Mouse (Mus musculus): ENCODE data around the gene Noc4l. TPM values are rescaled to one million over a fixed set of nuclear protein-coding genes. Genes with fewer than 3 reads are reported as not detected.

Noc4l gene
- total and polyA plus RNA-seq, 3 experiments: 42.0 to 160 (median 50.7) TPM

DNA sequence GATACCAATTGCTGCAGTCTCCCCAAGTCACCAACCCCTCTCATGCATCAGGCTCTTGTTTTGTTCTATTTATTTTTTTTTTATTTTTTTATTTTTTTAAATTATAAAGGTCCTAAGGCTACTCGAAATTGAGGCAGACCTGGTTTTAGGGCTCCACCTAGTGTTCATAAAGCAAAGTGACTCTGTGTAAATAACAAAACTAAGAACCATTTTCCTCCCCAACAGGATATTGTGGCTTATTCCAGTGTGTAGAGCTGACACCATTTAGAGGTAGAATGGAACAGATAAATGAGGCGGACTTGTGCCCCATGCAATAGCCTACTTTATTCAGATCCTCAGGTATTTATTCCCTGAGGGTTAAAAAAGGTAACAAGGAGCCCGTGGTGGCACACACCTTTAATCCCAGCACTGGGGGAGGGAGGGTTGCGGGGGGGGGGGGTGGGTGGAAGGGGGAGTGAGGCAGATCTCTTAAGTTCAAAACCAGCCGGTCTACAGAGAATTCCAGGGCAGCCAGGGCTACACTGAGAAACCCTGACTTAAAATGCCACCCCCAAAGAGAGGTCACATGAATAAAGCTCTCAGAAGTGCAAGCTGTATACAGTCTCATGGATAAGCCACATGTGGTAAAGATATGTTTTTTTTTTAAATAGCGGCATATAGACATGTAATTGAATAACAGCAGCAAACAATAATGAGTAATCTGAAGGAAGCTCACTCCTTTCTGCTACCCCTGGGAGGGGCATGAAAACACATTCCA is 17.1 kb downstream of the Noc4l start (continued):
- TF ChIP-seq ZC3H11A (IDR thresholded peaks at IDR 0.05; ENCODE audit: low read depth, low read length) (no peak), USF2 (conservative IDR thresholded peaks at IDR 0.05; ENCODE audit: low read depth, low read length) (no peak), TCF12 (IDR thresholded peaks at IDR 0.05; ENCODE audit: low read depth, low read length) (no peak), ETS1 (conservative IDR thresholded peaks at IDR 0.05; ENCODE audit: low read depth, low read length) (no peak), JUN (IDR thresholded peaks at IDR 0.05; ENCODE audit: insufficient read depth, low read depth, low read length) (no peak)

DNA sequence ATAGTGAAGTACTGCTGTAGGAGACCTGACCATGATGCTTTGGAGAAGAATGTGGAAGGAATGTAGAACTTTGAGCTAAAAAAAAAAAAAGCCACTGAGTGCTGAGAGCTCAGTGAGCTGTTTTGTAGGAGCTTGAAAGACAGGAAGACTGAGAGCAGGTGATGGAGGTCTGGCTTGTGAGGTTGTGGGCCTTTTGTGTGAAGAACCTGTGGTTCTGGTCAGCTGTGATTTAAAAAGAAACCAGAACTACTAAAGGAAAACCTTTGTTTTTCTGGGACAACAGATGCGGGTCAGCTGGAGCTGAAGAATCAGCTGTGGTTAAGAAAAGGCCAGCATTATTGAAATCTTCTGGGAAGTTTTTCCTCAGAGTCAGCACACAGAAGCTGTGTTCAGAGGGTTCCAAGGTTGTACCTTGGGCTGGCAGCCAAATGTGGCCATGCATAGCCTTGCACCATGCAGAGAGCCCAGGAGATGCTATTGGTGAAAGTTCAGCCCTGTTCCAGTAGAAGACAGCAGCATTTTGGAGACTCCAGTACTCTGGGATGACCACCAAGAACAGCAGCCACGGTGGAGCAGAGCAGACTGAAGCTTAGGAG is 23.6 kb downstream of the Noc4l start:
- Histone ChIP-seq H3K4me2 (ENCODE audit: insufficient read depth, low read depth, poor library complexity, severe bottlenecking) (no peak overlapping the region), H3K4me3 (replicated peaks in 1 of 3; ENCODE audit: low read depth in 2 of 3, low read length in 2 of 3, poor library complexity in 1 of 3) (no peak overlapping the region), H3K27me3 (replicated peaks) (peaks cover 15% of the 10 kb centered on the region), H3K36me3 (replicated peaks in 1 of 2; ENCODE audit: control insufficient read depth in 1 of 2, insufficient read depth in 1 of 2, low read length in 1 of 2) (no peaks in the 10 kb centered on the region), H3K27ac (ENCODE audit: insufficient read depth, low read depth) (no peak overlapping the region), H3K4me1 (ENCODE audit: control insufficient read depth in 1 of 2, insufficient read depth in 2 of 2) (no peaks in the 10 kb centered on the region), H3K9ac (ENCODE audit: insufficient read depth, low read depth) (no peak overlapping the region), H3K79me2 (replicated peaks; ENCODE audit: control insufficient read depth, extremely low read depth, insufficient read depth, poor library complexity, severe bottlenecking) (no peaks in the 10 kb centered on the region), H3K9me3 (replicated peaks; ENCODE audit: low read length) (no peaks in the 10 kb centered on the region)
- DNase-seq (ENCODE audit: extremely low read depth): no peak
- no peak for TF ChIP-seq BHLHE40 (IDR thresholded peaks at IDR 0.05; ENCODE audit: low read depth, low read length)
- TF ChIP-seq CTCF (conservative IDR thresholded peaks at IDR 0.05 in 1 of 2, IDR thresholded peaks at IDR 0.05 in 1 of 2; ENCODE audit: low read depth in 2 of 2, low read length in 2 of 2): no peak
- no peak for TF ChIP-seq MXI1 (IDR thresholded peaks at IDR 0.05; ENCODE audit: low read depth, low read length)
- TF ChIP-seq CHD2 (IDR thresholded peaks at IDR 0.05; ENCODE audit: low read length): no peak
- TF ChIP-seq NELFE (IDR thresholded peaks at IDR 0.05; ENCODE audit: low read depth, low read length): no peak
- TF ChIP-seq SMC3 (IDR thresholded peaks at IDR 0.05; ENCODE audit: low read depth, low read length): no peak
- TF ChIP-seq PAX5 (IDR thresholded peaks at IDR 0.05; ENCODE audit: low read length): no peak
- no peak for TF ChIP-seq HCFC1 (IDR thresholded peaks at IDR 0.05; ENCODE audit: low read depth, low read length)
- no peak for TF ChIP-seq MEF2A (IDR thresholded peaks at IDR 0.05; ENCODE audit: borderline replicate concordance, low read depth, low read length)
- TF ChIP-seq USF1 (IDR thresholded peaks at IDR 0.05; ENCODE audit: low read depth, low read length): no peak
- no peak for TF ChIP-seq E2F4 (IDR thresholded peaks at IDR 0.05; ENCODE audit: insufficient replicate concordance, low read depth, low read length)
- no peak for TF ChIP-seq MAX (IDR thresholded peaks at IDR 0.05; ENCODE audit: low read length)
- TF ChIP-seq MYC (IDR thresholded peaks at IDR 0.05; ENCODE audit: low read depth, low read length): no peak
- no peak for TF ChIP-seq EP300 (IDR thresholded peaks at IDR 0.05; ENCODE audit: low read length)
- no peak for TF ChIP-seq USF2 (conservative IDR thresholded peaks at IDR 0.05; ENCODE audit: low read depth, low read length)
- no peak for TF ChIP-seq POLR2AphosphoS2 (IDR thresholded peaks at IDR 0.05; ENCODE audit: low read depth, low read length)
- in situ Hi-C loops (cut with MboI; ENCODE audit: low pct_ligation_motif_present, low pct_unique_long_range_greater_than_20kb, low sequenced_read_pairs): loop anchor here (10.0 kb wide), 1 partner anchor 265 kb away; no protein-coding TSS in a partner anchor
- dilution Hi-C loops (cut with MboI; ENCODE audit: extremely low pct_ligation_motif_present, extremely low pct_unique_long_range_greater_than_20kb, low sequenced_read_pairs): no loop called here

Measured in CH12.LX (cell line).